Mouse (Mus musculus) ES-E14 (cell line): ENCODE measurements around the gene Gm45844. TPM values are rescaled to one million over a fixed set of nuclear protein-coding genes. Genes with fewer than 3 reads are reported as not detected.
"Not testable (repeated sequence)": the region's sequence is repeated elsewhere in the genome, so short reads cannot be mapped to it uniquely, and the experiment has no call there.

Source experiments
- DNase-seq: peaks from one replicate; pipeline ENCODE4 v3.0.0-alpha.2; 2013; ENCODE audit warnings: low read depth, low spot score
- H3K27ac ChIP-seq: 2 replicates; pipeline ENCODE4 v1.5.1; 2012; ENCODE audit warnings: low read depth, mild to moderate bottlenecking, low read length, moderate library complexity, mixed read lengths; ENCODE audit not compliant: poor library complexity, insufficient read depth, severe bottlenecking
- H3K36me3 ChIP-seq: 2 replicates; pipeline ENCODE4 v1.6.1; 2012; ENCODE audit warnings: mild to moderate bottlenecking, low read length, moderate library complexity, mixed read lengths; ENCODE audit not compliant: control insufficient read depth, poor library complexity, insufficient read depth, severe bottlenecking
- H3K4me1 ChIP-seq, 2 experiments: fragments of 150-350 bp in 1 of 2; sonication (generic) in 1 of 2; 2 replicates each; pipeline ENCODE4 v1.6.1; 2012; ENCODE audit warnings: low read length in 2 of 2, mild to moderate bottlenecking in 1 of 2, mixed read lengths in 1 of 2; ENCODE audit not compliant: control insufficient read depth in 2 of 2, insufficient read depth in 2 of 2, poor library complexity in 1 of 2
- H3K4me3 ChIP-seq, 2 experiments: fragments of 150-350 bp in 1 of 2; sonication (generic) in 1 of 2; 2 replicates each; pipeline ENCODE4 v1.5.1; 2012; ENCODE audit warnings: low read length in 2 of 2, low read depth in 1 of 2, mild to moderate bottlenecking in 1 of 2, mixed read lengths in 1 of 2; ENCODE audit not compliant: insufficient read depth in 1 of 2, poor library complexity in 1 of 2, severe bottlenecking in 1 of 2
- H3K9ac ChIP-seq: 2 replicates; pipeline ENCODE4 v1.6.1; 2012; ENCODE audit warnings: low read depth, mild to moderate bottlenecking, low read length, mixed read lengths; ENCODE audit not compliant: poor library complexity, insufficient read depth, severe bottlenecking
- H3K9me3 ChIP-seq: fragments of 150-350 bp; sonication (generic); 2 replicates; pipeline ENCODE4 v1.6.1; 2012; ENCODE audit warnings: low read depth, mild to moderate bottlenecking, low read length; ENCODE audit not compliant: control insufficient read depth, insufficient read depth
- CHD2 ChIP-seq: IDR thresholded peaks from 2 replicates; pipeline ENCODE4 v1.6.1; 2014; ENCODE audit warnings: mild to moderate bottlenecking, low read depth, low read length, inconsistent platforms
- HCFC1 ChIP-seq: IDR thresholded peaks from 2 replicates; pipeline ENCODE4 v1.6.1; 2012; ENCODE audit warnings: low read length, inconsistent platforms, borderline replicate concordance; ENCODE audit not compliant: insufficient read depth
- MAFK ChIP-seq: IDR thresholded peaks from 2 replicates; pipeline ENCODE4 v1.6.1; 2014; ENCODE audit warnings: mild to moderate bottlenecking, low read depth, low read length, inconsistent platforms; ENCODE audit not compliant: insufficient read depth
- ZC3H11A ChIP-seq: IDR thresholded peaks from 2 replicates; pipeline ENCODE4 v1.6.1; 2012; ENCODE audit warnings: low read depth, mild to moderate bottlenecking, inconsistent platforms, low read length, borderline replicate concordance
- ZNF384 ChIP-seq: IDR thresholded peaks from 2 replicates; pipeline ENCODE4 v1.6.1; 2012; ENCODE audit warnings: low read depth, low read length, inconsistent platforms
- in situ Hi-C, 2 experiments: fragments of 600-800 bp; cut with MboI; formaldehyde crosslinking; loops; one replicate each; pipeline ENCODE4 v1.15.1; 2025; ENCODE audit warnings: low sequenced_read_pairs in 2 of 2, inconsistent platforms in 1 of 2; ENCODE audit not compliant: unreplicated experiment in 2 of 2
- total RNA-seq: library from RNA; depleted of rRNA; stranded (reverse); fragments of 300-350 nt; gene quantifications from 2 replicates; pipeline ENCODE4 v1.2.3, GENCODE M21; 2012; rRNA removed

Gm45844 gene
- total RNA-seq, result not detected in 2 replicates

DNA sequence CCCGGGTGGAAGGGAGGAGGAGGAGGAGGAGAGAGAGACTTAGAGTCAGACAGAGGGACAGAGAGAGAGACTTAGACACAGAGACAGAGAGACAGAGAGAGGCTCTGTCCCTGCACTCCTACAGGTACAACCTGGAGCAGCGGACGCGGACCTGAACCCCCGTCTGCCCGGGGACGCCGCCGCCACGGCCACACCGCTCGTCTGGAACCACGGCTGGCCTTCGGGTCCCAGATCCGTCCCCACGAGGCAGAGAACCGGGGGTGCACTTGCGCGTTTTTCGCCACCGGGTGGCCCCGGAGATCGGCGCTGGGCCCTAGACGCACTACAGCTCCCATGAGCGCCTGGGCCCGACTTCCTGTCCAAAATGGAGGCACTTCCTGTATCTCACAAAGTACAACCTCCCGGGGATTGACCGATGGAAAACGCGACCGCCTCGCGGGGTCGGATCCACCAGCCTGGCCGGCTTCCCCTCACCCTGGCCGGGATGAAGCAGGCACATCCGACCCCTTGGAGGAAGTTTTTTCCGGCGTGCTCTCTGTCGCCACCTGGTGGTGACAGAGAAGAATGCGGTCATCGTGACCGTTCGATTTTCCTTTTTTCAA, at the start of gene Gm45844:
Gene Gm45844, minus strand, starts transcription at position 324 of the 602 bp plus-strand sequence.
- peak within 1 kb of the TSS in 1 of 2 experiments; percentile 17; a peak in 2 of 4 replicates for H3K4me3 ChIP-seq

DNA sequence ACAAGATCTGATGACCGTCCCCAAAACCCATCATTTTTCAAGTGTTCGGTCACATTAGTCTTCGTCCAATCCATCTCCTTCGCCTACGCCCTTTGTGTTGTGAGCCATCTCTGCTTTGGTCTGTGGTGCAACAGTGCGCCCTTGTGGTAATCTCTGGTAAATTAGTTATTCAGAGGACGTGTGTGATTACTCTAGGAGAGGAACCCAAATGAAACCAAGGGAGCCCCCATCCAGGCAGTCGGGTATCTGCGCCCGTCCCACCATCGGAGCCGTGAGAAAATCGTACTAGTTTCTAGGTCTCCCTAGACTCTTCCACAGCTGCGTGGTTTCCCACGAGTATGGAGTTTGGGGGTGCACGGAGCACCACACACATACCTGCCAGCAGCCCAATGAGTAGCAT, 17.5 kb upstream of the Gm45844 start:
- H3K9me3 ChIP-seq, result no peaks in the 10 kb centered on the region
- DNase-seq, result no peak
- no peak overlapping the region for H3K4me3 ChIP-seq
- no peak overlapping the region for H3K27ac ChIP-seq
- no peak overlapping the region for H3K9ac ChIP-seq
- TF ChIP-seq MAFK, result no peak
- peak; percentile 59; the same call in 1 of the 2 replicates for TF ChIP-seq ZC3H11A
- H3K36me3 ChIP-seq, result peaks cover 5% of the 10 kb centered on the region; the same call in 1 of the 2 replicates
- in situ Hi-C loops, result no loop called here
- H3K4me1 ChIP-seq, result no peaks in the 10 kb centered on the region; a peak in 1 of 4 replicates

More for the DNA sequence above, at the start of gene Gm45844:
- H3K9me3 ChIP-seq, DNase-seq, H3K36me3 ChIP-seq, H3K27ac ChIP-seq, in situ Hi-C loops, H3K9ac ChIP-seq, H3K4me1 ChIP-seq: not testable (repeated sequence)
- peak; percentile 76 for TF ChIP-seq HCFC1

DNA sequence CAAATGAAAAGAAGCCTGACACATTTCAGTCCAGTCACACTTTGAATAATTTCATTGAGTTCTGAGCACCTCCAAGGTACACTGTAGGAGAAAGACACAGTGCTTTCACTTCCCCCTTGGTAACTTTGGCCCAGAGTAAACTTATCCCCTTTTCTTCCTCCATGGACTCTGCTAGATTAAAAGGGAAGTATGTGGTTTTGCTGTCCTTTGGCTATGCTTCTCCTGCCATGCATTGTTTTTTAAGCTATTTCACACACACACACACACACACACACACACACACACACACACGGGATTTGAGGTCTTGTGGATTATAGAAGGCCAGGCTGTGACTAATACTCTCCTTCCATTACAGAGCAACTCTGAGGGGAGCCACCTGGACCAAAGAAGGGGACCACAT, 3.3 kb upstream of the Gm45844 start:
- H3K4me1 ChIP-seq, result no peaks in the 10 kb centered on the region
- peaks cover 4% of the 10 kb centered on the region for H3K36me3 ChIP-seq
- H3K27ac ChIP-seq, result no peak overlapping the region
- TF ChIP-seq ZNF384 (no peak), ZC3H11A (no peak), HCFC1 (no peak), CHD2 (no peak), MAFK (no peak)
- in situ Hi-C loops, result no loop called here
- no peak for DNase-seq
- 0 out of 2 replicates have a peak, but pooled peaks cover 3% of the 10 kb centered on the region for H3K9me3 ChIP-seq
- H3K4me3 ChIP-seq, result no peak overlapping the region
- H3K9ac ChIP-seq, result no peak overlapping the region

DNA sequence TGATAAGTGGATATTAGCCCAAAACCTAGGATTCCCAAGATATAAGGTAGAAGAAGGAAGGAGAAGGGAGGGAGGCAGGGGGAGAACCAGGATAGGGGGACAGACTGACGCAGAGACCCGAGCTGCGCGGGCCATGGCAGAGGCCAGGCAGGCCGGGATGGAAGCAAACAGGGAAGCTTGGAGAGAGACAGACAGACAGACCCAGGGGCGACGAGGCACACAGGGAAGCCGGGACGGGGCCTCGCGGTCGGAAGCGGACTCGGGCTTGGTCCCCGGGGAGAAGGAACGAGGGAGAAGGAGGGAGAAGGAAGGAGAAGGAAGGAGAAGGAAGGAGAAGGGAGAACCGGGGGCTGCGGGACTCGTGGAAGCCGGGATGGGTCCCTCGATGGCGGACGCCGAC, 533 bp downstream of the Gm45844 start:
- DNase-seq, H3K27ac ChIP-seq, H3K4me1 ChIP-seq, H3K36me3 ChIP-seq, H3K4me3 ChIP-seq, H3K9me3 ChIP-seq, H3K9ac ChIP-seq, in situ Hi-C loops: not testable (repeated sequence)

DNA sequence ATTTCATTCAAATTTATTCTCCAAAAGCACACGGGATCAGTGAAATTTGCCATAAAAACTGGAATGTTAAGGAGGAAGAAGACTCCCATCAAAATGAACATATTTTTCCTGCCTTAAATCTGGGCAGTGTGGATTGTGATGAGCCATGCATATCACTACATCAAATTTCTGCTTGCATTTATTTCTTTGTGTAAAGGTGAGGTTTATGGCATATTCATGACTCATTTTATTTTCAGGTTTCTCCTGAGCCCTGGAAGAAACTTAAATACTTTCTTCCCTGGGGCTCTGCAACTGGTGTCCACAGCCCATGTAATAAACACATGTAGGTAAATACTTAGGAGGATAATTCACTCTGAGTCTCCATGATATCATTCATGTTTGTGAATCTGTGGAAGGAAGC, 30.9 kb downstream of the Gm45844 start, which contains the start of gene Vmn2r29:
Gene Vmn2r29, minus strand, starts transcription at position 101 of the 400 bp plus-strand sequence.
- DNase-seq, H3K27ac ChIP-seq, H3K4me1 ChIP-seq, H3K9ac ChIP-seq, H3K4me3 ChIP-seq, H3K9me3 ChIP-seq, H3K36me3 ChIP-seq, in situ Hi-C loops: not testable (repeated sequence)
